Mouse (Mus musculus) layer of hippocampus, adult 9-11 months (tissue): ENCODE measurements around the gene Emp3.
"Not testable (repeated sequence)": the region's sequence is repeated elsewhere in the genome, so short reads cannot be mapped to it uniquely, and the experiment has no call there.

Experiments
- DNase-seq: peaks from one replicate; pipeline ENCODE4 v3.0.0; 2022

Emp3 gene

DNA sequence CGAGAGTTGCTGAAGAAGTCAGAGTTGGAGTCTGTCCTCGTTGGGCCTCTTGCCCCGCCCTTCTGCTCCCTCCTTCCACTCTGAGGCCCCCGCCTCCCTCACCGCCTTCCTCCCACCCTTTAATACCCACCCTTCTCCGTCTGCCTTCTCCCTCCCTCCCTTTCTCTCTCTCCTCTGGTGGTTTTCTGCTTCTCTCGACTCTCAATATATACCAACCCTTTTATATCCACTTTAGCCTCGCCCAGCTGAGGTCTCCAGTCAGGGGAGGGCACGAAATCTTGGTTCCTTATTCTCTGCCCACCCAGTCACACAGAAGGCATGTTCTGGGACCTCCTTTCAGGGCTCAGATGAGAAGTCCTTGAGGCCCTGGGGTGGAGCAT lies at the start of gene Emp3:
Emp3 (minus strand) TSS at position 163 of the 380 bp plus-strand sequence.
- DNase-seq: no peak

DNA sequence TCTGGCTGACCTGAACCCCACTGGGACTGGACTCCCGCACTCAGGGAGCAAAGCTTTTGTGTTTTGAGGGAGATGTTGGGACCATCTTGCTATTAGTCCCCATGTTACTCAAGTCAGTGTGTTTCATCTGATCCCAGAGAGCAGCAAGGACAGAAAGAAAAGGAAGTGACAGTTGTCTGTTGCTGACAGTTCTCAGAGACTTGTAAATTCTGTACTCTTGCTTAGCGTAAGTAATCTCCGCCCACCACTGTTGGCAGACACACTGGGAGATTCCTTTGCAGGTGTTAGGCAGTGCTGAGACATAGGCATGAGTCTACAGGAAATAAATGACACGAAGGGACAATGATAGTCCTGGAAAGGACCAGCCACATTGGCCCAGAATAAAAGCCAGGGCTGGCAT lies 35.4 kb upstream of the Emp3 start:
- DNase-seq: no peak

DNA sequence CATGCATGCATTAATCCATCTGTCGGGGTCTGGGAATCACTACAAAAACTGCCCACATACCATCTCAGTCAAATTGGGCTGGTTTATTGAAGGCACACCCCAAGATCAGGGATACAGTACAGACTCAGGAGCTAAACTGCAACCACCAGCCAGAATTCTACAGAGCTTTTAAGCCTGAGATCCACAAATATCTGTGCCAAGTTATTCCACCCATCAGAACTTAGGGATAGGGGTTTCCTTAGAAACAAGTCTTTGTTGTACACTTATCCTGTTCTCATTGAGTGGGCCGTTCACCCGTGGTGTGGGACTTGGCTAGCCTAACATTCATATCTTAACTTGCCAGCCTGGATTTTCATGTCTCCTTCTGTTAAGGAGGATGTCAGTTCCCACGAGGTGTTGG lies 27.9 kb upstream of the Emp3 start:
- DNase-seq: no peak

DNA sequence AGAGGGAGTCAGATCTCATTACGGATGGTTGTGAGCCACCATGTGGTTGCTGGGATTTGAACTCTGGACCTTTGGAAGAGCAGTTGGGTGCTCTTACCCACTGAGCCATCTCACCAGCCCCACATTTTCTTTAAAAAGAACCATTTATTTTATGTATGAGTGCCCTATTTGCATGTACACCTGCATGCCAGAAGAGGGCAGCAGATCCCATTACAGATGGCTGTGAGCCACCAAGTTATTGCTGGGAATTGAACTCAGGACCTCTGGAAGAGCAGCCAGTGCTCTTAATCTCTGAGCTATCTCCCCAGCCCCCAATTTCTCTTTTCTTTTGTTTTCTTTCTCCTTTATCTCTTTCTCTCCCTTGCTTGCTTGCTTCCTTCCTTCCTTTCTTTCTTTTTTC lies 22.1 kb upstream of the Emp3 start:
- not testable (repeated sequence) for DNase-seq

DNA sequence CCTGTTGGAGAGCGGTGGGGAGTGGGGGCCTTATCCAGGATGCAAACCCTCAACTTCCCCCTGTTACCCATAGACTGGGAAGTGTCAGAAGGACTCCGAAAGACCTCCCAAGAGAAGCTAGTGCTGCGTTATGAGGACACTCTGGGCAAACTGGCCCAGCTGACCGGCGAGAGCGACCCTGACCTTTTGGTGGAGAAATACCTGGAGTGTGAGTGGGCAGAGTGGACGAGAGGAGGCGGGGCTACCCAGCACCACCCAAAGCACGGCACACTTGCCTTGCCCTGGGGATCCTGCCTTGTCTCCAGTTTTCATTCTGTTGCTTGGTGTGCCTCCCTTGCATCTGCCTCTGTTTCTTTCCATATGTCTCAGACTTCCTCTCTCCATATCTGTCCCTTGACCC lies 20.8 kb upstream of the Emp3 start:
- DNase-seq: no peak

DNA sequence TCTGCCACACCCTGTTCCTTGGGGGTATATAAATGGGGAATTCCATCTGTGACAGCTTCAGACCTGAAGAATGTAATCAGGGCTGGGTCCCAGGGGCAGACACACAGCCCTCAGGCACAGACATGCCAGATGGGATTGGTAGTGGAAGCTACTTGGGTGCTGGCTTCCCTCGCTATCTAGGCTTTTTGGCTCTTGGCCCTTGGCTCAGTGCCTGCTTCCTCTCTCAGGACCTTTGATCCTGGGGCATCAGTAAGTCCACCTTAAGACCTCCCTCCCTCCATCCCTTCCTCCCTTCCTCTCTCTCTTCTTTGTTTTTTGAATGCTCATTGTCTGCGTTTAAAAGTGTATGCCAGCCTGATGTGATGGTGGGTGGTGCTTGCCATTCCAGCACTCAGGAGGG lies 18.6 kb upstream of the Emp3 start:
- DNase-seq: no peak

DNA sequence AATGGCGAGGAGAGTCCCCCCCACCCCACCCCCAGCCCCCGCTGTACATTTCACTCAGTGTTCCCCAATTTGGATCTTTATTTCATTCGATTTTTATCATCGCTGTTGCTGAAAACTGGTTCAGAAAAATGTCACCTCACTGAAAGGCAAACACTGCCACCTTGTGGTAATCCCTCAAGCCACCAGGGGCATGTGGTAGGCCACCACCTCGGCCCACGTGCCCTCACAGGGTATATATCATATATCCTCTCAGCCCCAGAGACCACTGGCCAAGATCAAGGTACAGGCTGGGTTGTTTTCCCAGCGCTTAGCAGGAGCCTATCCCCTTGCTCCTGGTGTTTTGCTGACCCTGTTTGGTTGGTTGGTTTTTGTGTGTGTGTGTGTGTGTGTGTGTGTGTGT lies 13.9 kb upstream of the Emp3 start:
- DNase-seq: no peak

DNA sequence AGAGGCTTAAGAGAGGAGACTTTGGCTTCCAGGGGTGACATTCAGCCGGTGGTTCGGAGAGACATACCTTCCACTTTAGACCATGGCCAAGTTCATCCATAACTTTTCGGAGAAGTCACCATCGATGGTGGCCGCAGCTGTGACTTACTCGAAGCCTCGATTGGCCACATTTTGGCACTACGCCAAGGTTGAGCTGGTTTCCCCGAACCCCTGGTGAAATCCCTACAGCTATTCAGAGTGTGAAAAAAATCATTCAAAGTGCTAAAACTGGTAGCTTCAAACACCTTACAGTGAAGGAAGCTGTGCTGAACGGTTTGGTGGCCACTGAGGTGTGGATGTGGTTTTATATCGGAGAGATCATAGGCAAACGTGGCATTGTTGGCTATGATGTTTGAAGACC lies 12.6 kb upstream of the Emp3 start:
- DNase-seq: not testable (repeated sequence)

DNA sequence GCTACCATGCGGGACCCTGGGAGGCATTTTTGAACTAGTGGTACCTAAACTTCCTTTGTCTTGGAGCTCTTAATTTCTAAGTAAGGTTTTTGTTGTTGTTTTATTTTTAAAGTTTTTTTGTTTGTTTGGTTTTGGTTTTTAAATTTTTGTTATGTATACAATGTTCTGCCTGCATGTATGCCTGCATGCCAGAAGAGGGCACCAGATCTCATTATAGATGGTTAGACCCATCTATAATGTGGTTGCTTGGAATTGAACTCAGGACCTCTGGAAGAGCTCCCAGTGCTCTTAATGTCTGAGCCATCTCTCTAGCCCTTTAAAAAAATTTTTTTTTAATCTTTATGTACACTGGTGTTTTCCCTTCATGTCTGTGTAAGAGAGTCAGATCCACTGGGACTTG lies 8.5 kb upstream of the Emp3 start:
- DNase-seq: no peak

DNA sequence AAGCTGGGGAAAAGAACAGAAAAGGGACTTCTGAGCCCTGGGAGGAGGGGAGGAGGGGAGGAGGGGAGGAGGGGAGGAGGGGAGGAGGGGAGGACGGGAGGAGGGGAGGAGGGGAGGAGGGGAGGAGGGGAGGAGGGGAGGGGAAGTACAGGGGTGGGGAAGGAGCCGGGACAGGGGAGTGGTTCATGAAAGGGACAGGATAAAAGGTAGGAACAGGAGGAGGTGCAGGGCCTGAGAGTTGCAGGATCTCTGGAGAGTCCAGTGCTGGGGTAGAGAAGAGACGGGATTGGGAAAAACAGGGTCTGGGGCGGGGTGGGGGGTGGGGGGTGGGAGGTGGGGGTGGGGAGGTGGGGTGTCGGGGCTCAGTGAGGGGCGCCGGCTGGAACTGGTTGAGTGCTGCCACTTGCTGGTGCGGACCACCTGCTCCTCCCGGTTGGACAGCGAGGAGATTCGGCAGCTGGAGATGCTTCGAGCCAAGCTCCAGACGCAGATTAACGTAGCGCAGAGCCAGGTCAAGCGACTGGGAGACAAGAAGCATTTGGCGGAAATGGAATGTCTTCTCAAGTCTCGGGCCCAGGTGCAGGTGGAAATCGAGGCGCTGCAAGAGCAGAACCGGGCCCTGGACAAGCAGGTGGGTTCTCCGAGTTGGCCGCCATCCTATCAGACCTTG lies 7.6 kb upstream of the Emp3 start:
- DNase-seq: no peak

DNA sequence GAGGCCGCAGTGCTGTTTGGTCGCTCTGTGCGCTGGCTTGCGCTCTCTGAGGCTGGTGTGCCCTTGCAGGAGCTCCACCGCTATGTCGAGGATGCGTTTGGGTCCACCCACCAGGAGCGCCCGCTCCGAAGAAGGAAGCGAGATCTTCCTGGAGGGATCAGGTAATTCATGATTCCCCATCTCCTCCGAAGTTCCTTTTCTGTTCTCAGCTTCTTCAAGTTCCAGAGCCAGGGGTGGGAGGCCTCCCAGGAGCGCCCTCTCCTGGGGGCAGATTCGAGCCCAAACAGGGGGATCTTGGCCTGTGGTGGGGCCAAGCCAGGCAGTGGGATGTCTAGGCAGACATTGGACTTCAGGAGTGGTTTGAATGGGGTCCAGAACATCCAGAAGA lies 3.2 kb upstream of the Emp3 start:
- DNase-seq: no peak

DNA sequence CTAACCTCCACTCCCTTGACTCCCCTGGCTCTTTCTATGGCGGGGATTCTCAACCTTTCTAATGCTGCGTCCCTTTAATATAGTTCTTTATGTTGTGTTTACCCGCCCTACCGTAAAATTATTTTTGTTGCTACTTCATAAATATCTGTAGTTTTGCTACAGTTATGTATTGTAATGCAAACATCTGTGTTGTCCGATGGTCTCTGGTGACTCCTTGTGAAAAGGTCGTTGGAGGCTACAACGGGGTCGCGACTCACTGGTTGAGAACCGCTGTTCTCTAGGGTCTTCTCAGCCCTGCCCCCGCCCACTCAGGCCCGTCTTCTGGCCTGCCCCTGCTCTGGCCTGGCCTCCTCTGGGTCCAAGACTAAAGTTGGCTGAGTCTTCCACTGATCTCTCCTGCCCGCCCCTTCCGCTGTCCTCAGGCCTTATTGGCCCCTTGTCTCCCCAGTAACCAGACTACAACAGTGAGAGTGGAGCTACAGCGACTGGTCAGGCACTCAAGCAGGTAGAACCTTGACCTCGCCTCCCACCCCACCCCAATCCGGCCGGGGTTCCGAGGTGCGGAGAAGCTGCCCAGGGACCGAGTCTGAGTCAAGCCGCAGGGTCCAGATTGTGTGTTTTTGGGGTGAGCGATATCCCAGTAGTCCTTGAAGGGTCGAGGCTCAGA lies 2.7 kb upstream of the Emp3 start, which contains the start of gene Ccdc114:
Ccdc114 (plus strand) TSS at position 311 of the 667 bp plus-strand sequence.
- peak; percentile 59 for DNase-seq

DNA sequence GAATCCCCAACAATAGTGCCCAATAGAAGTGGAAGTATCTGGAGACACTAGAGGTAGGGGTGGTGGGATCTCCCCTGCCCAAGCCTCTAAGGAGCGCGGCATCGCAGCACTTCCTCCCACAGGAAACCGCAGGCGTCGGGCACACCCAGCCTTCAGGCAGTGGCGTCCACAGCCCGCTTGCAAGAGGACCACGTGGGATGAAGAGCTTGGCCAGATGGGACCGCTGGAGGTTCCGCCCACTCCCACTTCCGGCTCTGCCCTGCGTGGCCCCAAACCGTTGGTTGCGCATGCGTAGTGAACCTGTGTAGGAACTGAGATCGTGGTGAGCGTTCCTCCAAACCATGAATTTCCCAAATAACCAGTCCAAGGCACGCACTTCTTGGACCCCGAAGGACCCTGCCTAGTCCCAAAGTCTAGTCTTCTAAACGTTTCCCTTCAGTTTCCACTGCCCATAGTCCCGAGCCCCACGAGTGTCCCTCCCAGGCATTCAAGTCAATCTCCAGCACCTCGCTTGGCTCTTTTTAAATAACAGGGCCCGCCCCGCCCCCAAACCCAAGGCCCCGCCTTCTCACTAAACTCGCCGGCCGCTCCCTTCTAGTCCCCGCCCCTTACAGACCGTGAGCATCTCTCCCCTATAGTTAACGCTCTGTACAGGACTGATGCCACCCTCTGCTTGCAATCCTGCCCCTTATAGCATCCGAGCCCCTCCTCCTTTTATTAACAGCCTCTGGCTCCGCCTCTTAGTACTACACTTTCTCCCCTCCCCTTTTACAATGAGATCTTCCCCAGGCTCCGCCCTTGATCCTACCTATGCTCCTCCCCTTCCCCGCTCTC lies 1.9 kb upstream of the Emp3 start:
- DNase-seq: peak; percentile 97

DNA sequence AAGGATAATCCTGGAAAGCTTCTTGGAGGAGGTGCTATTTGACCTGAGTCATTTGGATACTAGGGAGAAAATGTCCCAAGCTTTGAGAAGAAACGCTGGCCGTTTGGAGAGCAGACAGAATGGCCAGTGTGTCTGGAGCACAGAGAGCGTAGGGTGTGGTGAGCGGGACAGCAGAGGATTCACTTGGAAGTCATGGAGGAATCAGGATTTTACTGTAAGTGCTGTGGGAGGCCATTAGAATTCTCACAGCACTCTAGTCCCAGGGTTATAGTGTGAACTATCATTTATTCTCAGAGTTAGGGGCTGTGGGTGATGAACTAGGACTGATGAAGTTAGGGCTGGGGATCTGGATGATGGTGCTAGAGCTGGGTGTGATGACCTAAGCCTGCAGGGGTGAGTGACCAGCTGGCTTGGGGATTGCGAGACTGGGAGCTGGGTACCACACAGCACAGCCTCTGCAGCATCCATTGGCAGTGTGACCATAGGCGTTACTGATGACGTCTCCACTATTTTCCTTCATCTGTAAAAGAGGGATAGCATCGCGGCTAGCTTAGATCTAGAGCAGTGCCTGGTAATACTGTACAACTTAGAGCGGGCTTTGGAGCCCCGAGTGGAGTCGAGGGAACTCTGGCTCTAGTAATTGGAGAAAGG lies 871 bp upstream of the Emp3 start:
- no peak for DNase-seq

DNA sequence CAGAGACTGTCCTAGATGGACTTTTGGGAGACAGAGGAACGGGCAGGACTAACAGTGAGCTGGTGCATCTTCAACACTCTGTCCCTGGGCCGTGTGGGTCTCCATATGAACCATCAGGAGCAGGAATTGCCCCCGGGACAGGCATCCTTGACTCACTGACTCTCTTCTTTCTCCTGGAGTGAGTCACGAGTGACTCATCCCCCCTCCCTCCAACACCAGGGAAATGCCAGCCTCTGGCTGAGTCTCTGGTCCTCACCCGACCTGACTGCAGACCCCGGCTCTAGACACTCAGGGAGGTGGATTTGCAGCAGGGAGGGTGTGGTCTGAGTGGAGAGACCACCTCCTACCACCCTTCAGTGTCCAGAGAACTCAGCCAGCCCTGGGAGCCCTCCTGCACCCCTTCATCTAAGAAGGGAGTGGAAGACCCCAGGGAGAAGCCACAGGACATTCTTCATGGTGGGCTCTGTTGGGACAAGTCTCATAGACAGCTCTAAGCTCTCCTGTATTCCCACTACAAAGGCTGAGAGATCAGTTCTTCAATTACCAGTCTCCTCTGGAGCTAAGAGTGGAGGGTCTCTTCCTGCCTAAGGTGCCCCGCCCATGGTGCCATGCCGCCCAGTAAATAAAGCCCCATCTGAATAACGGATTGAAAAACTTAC lies 492 bp downstream of the Emp3 start:
- DNase-seq: no peak

DNA sequence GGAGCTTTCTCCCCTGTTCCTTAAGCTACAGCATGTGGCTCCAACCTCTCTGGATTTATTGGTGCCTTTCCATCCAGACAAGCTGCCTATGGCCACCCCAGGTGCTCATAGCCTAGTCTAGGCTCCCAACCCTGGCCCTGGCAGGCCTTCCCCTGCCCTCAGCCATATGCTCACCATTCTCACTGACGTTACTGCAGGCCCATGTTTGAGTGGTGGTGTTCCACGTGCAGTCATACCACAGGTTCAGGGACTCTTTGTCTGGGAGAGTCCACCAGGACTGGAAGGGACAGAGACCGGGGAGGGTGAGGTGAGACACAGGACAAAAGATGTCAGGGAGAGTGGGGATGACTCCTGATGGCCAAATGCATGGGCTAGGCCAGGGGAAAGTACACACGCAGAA lies 1.4 kb downstream of the Emp3 start:
- no peak for DNase-seq

DNA sequence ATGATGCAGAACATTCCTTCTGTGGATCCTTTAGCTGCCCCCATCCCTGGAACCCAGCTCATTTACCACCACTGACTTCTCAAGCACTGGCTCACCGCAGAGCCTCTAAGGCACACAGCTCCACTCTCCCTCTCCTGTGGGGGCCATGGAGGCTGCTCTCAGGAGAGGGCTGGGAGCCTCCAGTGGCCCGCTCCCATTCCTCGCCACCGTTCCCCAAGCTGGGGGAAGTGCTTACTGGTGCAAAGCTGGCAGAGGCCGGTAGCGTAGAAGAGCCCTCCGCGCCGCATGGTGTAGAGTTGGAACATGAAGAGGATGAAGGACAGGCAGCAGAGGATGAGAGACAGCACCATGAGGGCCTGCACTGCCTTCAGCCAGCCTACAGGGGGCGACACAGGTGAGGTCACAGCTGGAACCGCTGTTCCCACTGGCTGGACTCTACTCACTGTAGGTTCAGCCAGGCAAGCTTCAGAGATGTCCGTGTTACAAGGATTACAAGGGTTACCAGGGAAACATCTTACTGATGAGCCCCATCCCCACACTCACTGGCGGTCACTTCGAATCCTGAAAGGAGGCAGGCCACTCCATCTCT lies 2.0 kb downstream of the Emp3 start:
- DNase-seq: no peak

DNA sequence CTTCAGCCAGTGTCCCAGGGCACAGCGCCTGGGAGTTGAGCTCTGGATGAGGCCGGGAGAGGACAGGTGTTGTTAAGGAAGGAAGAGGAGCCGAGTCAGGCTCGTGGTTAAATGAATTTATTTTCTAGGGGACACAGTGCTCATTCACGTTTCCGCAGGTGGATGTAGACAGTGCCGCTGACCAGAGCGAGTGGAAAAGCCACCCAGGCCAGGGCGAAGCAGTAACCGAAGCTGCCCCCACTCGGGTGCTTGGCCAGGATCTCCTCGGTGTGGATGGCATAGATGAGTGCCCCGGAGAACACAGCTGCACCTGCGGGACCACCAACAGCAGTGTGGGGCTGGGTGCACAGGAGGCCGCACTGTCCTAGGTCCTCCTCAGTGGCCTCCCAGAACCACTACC lies 3.3 kb downstream of the Emp3 start:
- DNase-seq: no peak

DNA sequence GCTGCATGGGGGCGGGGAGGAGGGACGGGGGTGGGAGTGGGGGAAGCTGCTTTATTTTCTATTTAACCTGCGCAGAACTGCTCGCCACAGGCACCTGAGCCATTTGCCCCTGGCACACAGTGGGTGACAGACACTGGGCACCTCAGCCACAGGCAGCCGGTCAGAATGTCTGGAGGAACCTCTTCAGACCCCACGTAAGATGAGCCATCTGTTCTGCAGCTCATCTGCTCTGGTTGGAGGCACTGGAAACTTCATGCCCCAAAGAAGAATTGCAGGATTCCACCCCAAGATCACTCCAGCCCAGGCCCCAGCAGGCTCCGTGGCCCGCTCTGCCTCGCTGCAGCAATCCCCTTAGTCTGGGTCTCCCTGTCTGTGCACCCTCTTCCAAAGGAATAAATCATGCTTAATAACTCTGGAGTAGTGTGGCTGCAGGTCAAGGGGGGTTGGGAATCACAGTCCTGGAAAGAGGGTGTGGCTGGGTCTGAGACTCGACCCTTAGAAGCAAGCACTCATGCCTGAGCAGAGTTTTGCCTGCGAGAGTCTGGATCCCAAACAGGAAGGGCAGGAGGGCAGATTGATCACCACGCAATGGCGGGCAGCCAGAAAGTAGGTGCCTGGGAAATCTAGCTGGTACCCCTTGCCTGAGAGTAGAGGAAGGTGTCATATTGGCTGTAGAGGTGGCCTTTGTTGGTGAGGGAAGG lies 4.0 kb downstream of the Emp3 start:
- no peak for DNase-seq

DNA sequence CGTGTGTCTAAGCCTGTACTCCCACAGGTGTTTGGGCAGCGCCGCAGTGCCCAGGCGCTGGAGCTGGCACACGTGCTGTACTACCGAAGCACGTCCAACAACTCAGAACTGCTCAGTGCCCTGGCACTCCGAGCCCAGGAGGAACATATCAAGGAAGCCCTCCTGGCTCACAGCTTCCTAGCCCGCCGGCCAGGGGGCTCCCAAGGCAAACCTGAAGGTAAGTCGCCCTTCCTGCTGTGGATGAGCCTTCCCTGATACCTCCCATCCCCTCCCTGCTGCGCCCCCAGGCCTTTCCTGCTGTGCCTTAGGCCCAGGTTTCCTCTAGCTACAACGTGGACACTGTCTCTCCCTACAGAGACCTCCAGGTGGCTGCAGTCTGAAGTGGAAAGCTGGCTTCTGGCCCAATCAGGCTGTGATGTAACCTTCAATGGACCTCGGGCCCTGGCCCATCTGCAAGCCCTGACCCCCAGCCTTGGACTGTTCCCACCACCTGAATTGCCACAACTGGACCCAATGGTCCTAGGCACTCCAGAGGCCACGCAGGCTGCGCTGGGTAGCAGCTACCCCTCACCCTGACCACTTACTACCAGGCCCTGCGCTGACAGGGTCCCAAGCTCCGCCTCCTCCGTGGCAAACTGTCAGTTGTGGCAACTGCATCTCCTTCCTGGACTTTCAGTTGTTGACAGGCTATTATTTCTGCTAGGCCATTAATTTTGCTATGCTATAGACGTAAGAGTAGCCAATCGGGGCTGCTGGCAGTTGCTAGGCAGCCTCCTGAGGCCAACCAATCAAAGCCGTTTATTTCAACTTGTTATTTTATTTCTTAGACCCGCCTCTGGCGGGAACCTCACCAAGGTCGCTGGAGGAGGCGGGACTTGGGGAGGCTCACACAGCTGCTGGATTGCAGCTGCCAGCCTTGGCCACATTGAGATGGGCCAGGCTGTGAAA lies 4.9 kb downstream of the Emp3 start:
- peak; percentile 90 for DNase-seq

DNA sequence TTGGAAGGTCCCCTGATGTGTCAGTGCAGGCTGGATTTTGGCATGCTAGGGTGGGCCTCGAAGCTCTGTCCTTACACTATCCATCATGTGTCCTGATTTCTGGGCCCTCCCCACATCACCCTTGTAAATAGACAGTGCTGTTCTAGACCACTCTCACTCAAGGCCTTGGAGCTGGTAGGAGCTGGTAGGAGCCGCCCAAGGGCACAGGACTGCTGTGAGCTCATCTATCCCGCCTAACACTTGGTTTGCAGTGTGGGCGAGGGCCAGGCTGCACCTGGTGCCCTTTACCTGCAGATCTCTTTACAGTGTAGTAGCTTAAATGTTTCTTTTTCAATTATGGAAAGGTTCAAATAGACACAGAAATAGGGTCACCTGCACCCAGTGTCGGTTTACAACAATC lies 6.2 kb downstream of the Emp3 start:
- DNase-seq: no peak
